Mouse (Mus musculus) hindbrain, embryonic 16.5 days (tissue): Measurements from ENCODE around the gene Epb41l2. TPM values are rescaled to one million over a fixed set of nuclear protein-coding genes. Genes with fewer than 3 reads are reported as not detected.

Experiments
- ATAC-seq: fragments of 200-750 bp; cut with Nextera tagmentation; 2 replicates; pipeline ENCODE4 v1.8.0; 2017; ENCODE audit warnings: moderate TSS enrichment, moderate library complexity
- H3K27ac ChIP-seq: fragments of 300-500 bp; sonication (generic); 2 replicates; pipeline ENCODE4 v1.5.1; 2014; ENCODE audit warnings: low read depth, mild to moderate bottlenecking, control low read depth, low read length, moderate library complexity
- H3K27me3 ChIP-seq: fragments of 300-500 bp; sonication (generic); replicated peaks from 2 replicates; pipeline ENCODE4 v1.6.1; 2014; ENCODE audit warnings: low read length; ENCODE audit not compliant: control insufficient read depth, insufficient read depth
- H3K36me3 ChIP-seq: fragments of 300-500 bp; sonication (generic); 2 replicates; pipeline ENCODE4 v1.6.1; 2014; ENCODE audit warnings: mild to moderate bottlenecking, low read length, moderate library complexity, mixed read lengths; ENCODE audit not compliant: control insufficient read depth, insufficient read depth
- H3K4me1 ChIP-seq: fragments of 300-500 bp; sonication (generic); 2 replicates; pipeline ENCODE4 v1.6.1; 2014; ENCODE audit warnings: low read depth, low read length; ENCODE audit not compliant: control insufficient read depth, insufficient read depth
- H3K4me2 ChIP-seq: fragments of 300-500 bp; sonication (generic); 2 replicates; pipeline ENCODE4 v1.6.1; 2014; ENCODE audit warnings: mild to moderate bottlenecking, low read length, control low read depth, moderate library complexity
- H3K4me3 ChIP-seq: fragments of 300-500 bp; sonication (generic); 2 replicates; pipeline ENCODE4 v1.5.1; 2014; ENCODE audit warnings: mild to moderate bottlenecking, low read length, control low read depth, moderate library complexity
- H3K9ac ChIP-seq: fragments of 300-500 bp; sonication (generic); 2 replicates; pipeline ENCODE4 v1.6.1; 2014; ENCODE audit warnings: low read depth, mild to moderate bottlenecking, control low read depth, low read length, moderate library complexity
- H3K9me3 ChIP-seq: fragments of 300-500 bp; sonication (generic); 2 replicates; pipeline ENCODE4 v1.6.1; 2014; ENCODE audit warnings: mild to moderate bottlenecking, low read length, moderate library complexity; ENCODE audit not compliant: control insufficient read depth
- WGBS: fragments of 180-500 bp; shearing (Covaris S2); extraction: QIAGEN DNeasy Blood & Tissue Kit; methylation state at CpG from one replicate; pipeline ENCODE4 v1.1.7; 2014; 5-methylcytosine and 5-hydroxymethylcytosine counted together
- polyA plus RNA-seq: library from polyadenylated mRNA; unstranded; fragments of >200 nt; fragmentation: Nextera tagmentation; extraction: Ambion mirVana; gene quantifications from 2 replicates; pipeline ENCODE4 v1.2.1, GENCODE M21; 2015

The Epb41l2 gene
- polyA plus RNA-seq, 1 experiment from 2014 or later, result 30.0 TPM

DNA sequence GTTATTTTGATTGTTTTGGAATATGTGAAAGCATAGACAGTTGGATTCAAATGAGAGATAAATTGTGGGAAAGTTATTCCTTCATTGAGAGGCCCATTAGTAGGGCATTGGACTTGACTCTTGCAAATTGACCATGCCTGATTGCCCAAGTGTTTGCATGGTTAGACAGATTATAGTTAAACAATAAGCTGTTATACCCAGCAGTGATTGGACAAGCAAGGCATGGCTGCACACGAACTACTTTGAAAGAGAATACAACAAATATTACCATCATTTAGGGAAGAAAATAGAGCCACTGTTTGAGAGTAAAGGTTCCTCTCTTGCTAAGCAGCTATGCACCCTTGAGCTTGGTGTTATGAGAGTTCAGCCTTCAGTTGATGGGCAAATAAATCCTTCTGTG lies 43.3 kb downstream of the Epb41l2 start:
- no peaks in the 10 kb centered on the region for H3K9me3 ChIP-seq
- H3K4me3 ChIP-seq, result no peak overlapping the region
- WGBS, result 31% methylated on average over 1 of the region's 1 CpGs
- no peak for ATAC-seq
- H3K4me2 ChIP-seq, result no peak overlapping the region
- no peak overlapping the region for H3K27ac ChIP-seq
- no peaks in the 10 kb centered on the region for H3K27me3 ChIP-seq
- no peaks in the 10 kb centered on the region for H3K36me3 ChIP-seq
- no peak overlapping the region for H3K9ac ChIP-seq
- no peaks in the 10 kb centered on the region; the same call in 1 of the 2 replicates for H3K4me1 ChIP-seq

DNA sequence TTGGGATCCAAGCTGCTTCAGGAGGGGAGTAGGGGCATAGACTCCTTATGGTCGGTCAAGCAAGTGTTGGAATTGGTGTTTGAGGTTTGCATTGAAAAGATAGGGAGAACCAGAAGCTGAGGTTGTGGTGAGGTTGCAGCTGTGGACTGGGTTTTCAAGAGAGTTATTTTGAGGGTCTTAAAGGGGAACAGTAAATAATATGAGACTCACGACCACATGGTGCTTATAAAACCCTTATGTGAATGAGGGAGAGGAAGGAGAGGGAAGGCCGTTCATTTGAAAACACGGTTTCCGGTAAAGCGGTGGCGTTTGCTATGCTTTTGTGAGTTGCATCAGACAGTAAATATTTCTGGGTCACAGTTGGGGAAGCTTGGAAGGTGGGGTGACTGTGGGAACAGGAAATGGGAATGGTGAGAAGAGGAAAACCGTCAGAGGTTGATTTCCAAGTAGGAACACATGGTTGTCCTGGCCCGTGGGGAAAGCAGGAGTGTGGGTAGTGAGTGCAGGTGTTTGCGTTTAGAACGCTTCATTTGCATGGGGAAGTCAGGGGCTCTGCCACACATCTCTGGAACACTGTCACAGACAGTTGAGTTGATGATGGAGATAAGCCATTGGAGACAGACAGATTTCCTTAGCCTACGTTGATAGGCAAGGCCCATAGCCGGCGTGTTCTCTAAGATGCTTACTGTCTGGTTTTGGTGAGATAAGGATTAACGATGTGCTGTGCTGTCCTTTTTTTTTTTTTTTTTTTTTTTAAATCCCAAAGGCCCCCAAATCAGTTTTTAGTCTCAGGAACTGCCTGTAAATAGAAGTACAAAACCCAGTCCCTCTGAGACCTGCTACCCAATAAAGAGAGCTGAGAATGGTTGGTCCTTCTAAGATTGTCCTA lies 44.5 kb downstream of the Epb41l2 start:
- no peaks in the 10 kb centered on the region; the same call in 1 of the 2 replicates for H3K4me1 ChIP-seq
- H3K4me2 ChIP-seq, result no peak overlapping the region
- ATAC-seq, result no peak
- no peak overlapping the region for H3K4me3 ChIP-seq
- no peaks in the 10 kb centered on the region for H3K36me3 ChIP-seq
- no peaks in the 10 kb centered on the region for H3K27me3 ChIP-seq
- WGBS, result 82% methylated on average over 15 of the region's 15 CpGs
- no peaks in the 10 kb centered on the region for H3K9me3 ChIP-seq
- no peak overlapping the region for H3K9ac ChIP-seq
- H3K27ac ChIP-seq, result no peak overlapping the region

DNA sequence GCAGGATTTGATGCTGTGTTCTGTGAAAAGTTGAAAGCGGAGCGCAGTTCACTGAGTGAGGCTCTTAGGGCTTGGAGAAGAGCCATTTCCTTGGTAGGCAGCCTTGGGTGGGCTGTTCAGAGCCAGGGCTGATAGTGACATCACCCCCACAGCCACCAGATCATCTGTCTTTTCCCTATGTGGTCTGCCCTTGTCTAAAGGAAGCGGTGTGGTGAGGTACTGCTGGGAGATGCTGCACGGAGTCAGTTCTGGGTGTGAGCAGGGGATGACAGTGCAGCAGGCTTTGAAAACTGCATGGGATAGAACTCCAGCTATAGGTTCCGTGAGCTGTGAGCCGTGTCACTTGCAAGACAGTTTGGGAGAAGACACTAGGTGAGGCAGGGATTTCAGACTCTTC lies 45.1 kb downstream of the Epb41l2 start:
- no peak overlapping the region for H3K4me3 ChIP-seq
- ATAC-seq, result no peak
- no peaks in the 10 kb centered on the region for H3K27me3 ChIP-seq
- H3K9me3 ChIP-seq, result no peaks in the 10 kb centered on the region
- WGBS, result 70% methylated on average over 6 of the region's 6 CpGs
- H3K36me3 ChIP-seq, result no peaks in the 10 kb centered on the region
- no peaks in the 10 kb centered on the region; the same call in 1 of the 2 replicates for H3K4me1 ChIP-seq
- H3K9ac ChIP-seq, result no peak overlapping the region
- no peak overlapping the region for H3K27ac ChIP-seq
- no peak overlapping the region for H3K4me2 ChIP-seq

DNA sequence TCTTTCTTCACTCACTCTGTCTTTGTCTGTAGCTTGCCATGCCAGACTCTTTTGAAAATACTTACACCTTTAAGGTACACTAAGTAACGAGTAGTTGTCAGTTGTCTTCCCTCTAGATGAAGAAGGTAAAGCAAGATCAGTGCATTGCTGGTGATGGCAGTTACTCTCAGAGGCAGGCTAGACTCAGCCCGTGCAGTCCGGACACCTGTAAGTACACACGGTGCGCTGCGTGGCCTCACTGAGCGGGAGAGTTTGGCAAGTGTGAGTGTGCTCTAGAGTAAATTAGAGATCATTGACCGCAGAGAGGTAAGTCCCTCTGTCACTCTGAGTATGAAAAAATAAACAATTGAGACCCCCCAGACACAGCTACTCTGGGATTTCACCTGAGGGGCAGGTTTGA lies 46.0 kb downstream of the Epb41l2 start:
- ATAC-seq, result no peak
- H3K4me2 ChIP-seq, result no peak overlapping the region
- 93% methylated on average over 8 of the region's 8 CpGs for WGBS
- no peaks in the 10 kb centered on the region for H3K36me3 ChIP-seq
- H3K9me3 ChIP-seq, result no peaks in the 10 kb centered on the region
- H3K27ac ChIP-seq, result no peak overlapping the region
- no peak overlapping the region for H3K9ac ChIP-seq
- no peaks in the 10 kb centered on the region for H3K4me1 ChIP-seq
- H3K27me3 ChIP-seq, result no peaks in the 10 kb centered on the region
- H3K4me3 ChIP-seq, result no peak overlapping the region

DNA sequence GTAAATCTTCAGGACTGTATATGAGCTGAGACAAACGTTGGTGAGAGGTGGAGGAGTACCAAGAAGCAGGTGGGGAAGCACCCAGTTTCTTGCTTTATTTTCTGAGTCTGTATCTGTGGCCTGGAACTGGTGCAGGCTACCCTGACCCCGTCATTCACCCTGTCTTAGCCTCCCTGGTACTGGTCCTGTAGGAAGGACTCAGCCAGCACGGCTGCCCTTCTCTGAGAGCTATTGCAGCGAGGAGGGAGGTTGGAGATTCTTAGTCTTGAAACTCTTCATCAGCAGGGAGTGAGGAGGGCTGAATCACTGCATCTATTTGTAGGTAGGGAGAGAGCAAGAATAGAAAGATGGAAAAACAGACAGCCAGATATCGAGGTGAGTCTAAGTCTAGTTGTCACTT lies 47.1 kb downstream of the Epb41l2 start:
- Histone ChIP-seq H3K27ac (no peak overlapping the region), H3K9me3 (no peaks in the 10 kb centered on the region), H3K27me3 (no peaks in the 10 kb centered on the region), H3K9ac (no peak overlapping the region), H3K4me2 (no peak overlapping the region), H3K4me3 (no peak overlapping the region), H3K4me1 (no peaks in the 10 kb centered on the region), H3K36me3 (no peaks in the 10 kb centered on the region)
- no peak for ATAC-seq
- WGBS, result 87% methylated on average over 5 of the region's 5 CpGs

DNA sequence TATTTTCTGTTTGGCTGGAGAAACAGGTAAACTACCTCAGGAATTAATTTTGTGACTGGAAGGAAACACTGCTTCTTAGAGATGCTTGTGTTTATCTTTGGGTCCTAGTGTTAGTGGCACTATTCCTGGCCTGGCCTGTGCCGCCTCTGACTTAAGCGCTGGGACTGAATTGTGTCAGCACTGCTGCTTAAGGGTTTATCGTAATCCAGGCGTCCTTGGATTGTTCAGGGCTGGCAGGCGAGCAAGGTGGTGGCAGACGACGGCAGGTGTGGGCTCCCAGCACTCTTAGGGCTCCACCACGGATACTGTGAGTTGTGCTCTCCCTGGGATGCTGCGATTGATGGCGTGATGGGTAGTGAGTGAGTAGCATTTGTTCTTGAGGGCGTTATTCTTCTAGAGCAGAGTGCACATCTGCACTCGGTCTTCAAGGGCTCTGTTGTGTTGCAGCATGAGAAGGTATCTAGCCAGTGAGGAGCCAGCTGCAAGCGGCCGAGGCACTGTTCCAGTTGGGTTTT lies 48.6 kb downstream of the Epb41l2 start:
- H3K4me1 ChIP-seq, result no peaks in the 10 kb centered on the region
- ATAC-seq, result no peak
- H3K9ac ChIP-seq, result no peak overlapping the region
- H3K4me2 ChIP-seq, result no peak overlapping the region
- no peak overlapping the region for H3K27ac ChIP-seq
- no peaks in the 10 kb centered on the region for H3K27me3 ChIP-seq
- H3K36me3 ChIP-seq, result no peaks in the 10 kb centered on the region
- 88% methylated on average over 14 of the region's 14 CpGs for WGBS
- H3K9me3 ChIP-seq, result no peaks in the 10 kb centered on the region
- no peak overlapping the region for H3K4me3 ChIP-seq

DNA sequence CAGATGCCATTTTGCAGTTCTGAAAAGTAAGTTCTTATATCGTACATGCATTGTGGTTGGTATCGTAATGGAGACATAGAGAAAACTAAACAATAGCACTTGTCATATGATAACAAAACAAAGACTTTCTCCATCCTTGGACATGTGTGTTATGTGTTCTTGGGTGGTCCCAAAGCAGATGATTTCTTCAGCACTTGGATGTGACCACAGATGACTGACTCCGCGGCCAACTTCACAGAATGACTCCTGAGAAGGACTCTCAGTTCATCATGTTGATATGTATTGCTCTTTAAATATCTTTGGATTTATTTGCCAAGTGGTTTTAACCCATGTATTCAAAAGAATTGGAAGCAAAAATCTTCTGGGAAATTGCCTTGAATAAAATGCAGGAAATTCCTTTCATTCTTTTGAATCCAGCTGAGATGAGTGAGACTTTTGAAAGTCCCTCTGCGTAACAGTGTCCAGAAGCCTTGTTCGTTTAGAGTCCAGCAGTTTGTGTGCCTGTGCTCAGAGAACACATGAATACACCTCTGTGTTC lies 52.3 kb downstream of the Epb41l2 start:
- Histone ChIP-seq H3K9me3 (no peaks in the 10 kb centered on the region), H3K4me1 (no peaks in the 10 kb centered on the region), H3K27me3 (no peaks in the 10 kb centered on the region), H3K4me3 (no peak overlapping the region), H3K36me3 (no peaks in the 10 kb centered on the region), H3K4me2 (no peak overlapping the region), H3K9ac (no peak overlapping the region), H3K27ac (no peak overlapping the region)
- no peak for ATAC-seq
- WGBS, result 73% methylated on average over 6 of the region's 6 CpGs

DNA sequence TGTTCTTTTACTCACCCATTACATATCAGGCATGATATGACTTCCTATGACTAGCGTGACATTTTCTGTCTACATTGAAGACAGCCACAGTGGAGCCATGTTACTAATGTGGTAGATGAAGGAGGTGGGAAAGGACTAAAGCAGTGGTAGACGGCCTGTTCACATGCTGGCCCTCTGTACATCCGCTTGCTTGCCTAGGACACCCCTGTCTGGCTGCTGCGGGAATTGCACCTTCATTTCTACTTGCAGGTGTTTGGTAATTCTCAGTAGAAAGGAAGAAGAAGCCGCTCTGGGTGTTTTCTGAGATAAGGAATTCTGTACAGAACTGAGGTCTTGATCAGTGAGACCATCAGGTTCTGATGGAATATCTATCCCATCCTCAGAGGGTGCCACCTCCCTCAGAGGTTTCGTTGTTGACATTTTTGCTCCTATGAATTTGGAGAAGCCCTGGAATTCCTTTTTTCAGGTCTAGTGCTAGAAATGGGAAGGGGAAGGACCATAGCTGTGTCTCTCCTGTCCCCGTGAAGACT lies 55.7 kb downstream of the Epb41l2 start:
- Histone ChIP-seq H3K27me3 (no peaks in the 10 kb centered on the region), H3K4me3 (no peak overlapping the region), H3K9me3 (no peaks in the 10 kb centered on the region), H3K4me2 (no peak overlapping the region), H3K4me1 (no peaks in the 10 kb centered on the region), H3K27ac (no peak overlapping the region), H3K36me3 (no peaks in the 10 kb centered on the region), H3K9ac (no peak overlapping the region)
- 88% methylated on average over 7 of the region's 7 CpGs for WGBS
- no peak for ATAC-seq

DNA sequence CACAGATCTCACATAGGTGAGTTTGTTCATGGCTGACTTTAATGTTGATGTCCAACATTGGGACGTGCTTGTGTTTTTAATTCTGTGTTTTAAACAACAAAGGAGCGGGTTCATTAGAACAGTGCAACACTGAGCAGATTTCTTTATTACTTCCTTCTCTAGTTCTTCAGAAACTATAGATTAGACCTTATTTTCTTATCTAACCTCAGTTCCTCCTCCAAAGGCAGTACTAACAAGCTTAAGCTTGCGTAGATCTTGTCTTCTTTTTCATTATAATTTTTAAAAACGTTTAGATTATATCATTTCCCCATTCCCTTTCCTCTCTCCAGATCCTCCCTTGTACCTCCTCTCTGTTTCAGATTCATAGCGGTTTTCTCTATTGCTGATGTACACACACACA lies 57.1 kb downstream of the Epb41l2 start:
- Histone ChIP-seq H3K4me3 (no peak overlapping the region), H3K9me3 (no peaks in the 10 kb centered on the region), H3K27ac (no peak overlapping the region), H3K4me2 (no peak overlapping the region), H3K27me3 (no peaks in the 10 kb centered on the region), H3K4me1 (no peaks in the 10 kb centered on the region), H3K9ac (no peak overlapping the region), H3K36me3 (no peaks in the 10 kb centered on the region)
- 88% methylated on average over 5 of the region's 5 CpGs for WGBS
- no peak for ATAC-seq
